Mouse (Mus musculus): ENCODE results near the gene Gm29866.
"Not testable (repeated sequence)": the region's sequence is repeated elsewhere in the genome, so short reads cannot be mapped to it uniquely, and the experiment has no call there.

Gm29866 gene

GRCm38 (mm10) chrY:20993557-20993956 lies at the start of gene Gm29866:
Gm29866 (minus strand) TSS chrY:20993657.
- DNase-seq, result not testable (repeated sequence)
